Mouse (Mus musculus): ENCODE measurements around the gene Map2k2.

DNA sequence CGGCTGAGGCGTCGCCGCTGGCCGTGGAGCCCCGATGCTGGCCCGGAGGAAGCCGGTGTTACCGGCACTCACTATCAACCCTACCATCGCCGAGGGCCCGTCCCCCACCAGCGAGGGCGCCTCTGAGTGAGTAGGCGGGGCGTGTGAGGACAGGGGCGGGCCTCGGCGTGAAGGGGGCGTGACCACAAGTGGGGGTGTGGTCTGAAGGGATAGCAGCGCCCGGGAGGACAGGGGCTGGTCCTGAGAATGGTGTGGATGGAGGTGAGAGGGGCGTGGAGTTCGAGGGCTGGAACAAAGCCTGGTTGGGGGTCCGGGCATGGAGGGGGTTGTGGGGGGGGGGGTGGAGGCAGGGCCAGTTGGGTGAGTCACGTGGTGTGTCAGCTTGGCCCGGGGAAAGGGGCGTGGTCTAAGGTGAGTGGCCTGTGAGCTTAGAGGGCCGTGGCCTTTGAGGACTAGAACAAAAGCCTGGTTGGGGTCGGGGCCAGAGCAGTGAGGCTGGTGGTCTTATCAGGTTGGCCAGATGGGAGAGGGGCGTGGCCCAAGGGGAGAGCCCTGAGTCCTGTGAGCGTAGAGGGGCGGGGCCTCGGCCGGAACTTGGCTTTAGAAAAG is 502 bp downstream of the Map2k2 start:
- TF ChIP-seq CTCF (IDR thresholded peaks at IDR 0.05; ENCODE audit: extremely low read depth, insufficient read depth, insufficient read length, insufficient replicate concordance), result no peak
- TF ChIP-seq POLR2A (IDR thresholded peaks at IDR 0.05; ENCODE audit: low read depth, low read length), result no peak

All from spleen, adult 2 months (tissue).